Mouse (Mus musculus) forelimb bud, embryonic 11.5 days (tissue): ENCODE measurements around the gene Itga9.

Experiments used
- DNase-seq: peaks from one replicate; pipeline ENCODE4 v3.0.0-alpha.2; 2012; ENCODE audit warnings: low read depth, low spot score

Gene Itga9

GRCm38 (mm10) chr9:118651939-118652338 lies 45.4 kb downstream of the Itga9 start:
- no peak for DNase-seq

GRCm38 (mm10) chr9:118653436-118653835 lies 46.9 kb downstream of the Itga9 start:
- no peak for DNase-seq

GRCm38 (mm10) chr9:118654969-118655368 lies 48.5 kb downstream of the Itga9 start:
- DNase-seq, result no peak

GRCm38 (mm10) chr9:118655726-118656125 lies 49.2 kb downstream of the Itga9 start:
- DNase-seq, result no peak

DNA sequence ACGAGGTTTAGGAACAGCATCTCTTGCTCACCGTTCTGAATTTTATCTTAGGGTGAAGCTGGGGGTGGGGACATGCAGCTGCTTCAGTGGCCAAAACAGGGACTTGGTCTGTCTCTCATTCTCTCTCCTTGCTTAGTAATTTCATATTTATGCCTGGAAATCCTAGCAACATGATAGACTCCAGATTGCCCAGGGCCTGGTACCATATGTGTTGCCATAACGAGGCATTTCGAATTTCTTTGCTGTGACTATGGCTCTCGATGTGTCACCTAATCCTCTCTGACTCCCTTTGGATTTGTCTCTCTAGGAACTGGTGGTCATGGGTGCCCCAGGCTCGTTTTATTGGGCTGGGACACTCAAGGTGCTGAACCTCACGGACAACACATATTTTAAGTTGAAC lies 51.7 kb downstream of the Itga9 start:
- DNase-seq, result no peak

DNA sequence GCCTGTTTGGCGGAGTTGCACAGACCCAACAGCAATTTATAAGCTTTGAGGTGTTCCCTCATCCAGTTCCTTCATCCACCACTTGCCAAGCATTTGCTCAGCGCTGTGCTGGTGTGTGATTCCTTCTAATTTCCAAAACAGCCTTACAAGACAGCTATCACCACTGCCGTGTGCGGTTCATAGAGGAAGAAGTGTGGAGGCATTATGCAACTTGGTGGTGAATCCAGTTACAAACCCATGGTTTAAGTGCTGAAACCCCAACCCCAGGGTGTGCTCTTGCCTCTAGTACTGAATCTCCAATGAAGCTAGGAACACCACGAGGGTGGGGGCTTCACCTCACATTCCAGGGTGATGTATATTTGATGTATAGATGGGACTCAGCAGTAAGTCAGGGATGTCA lies 53.3 kb downstream of the Itga9 start:
- no peak for DNase-seq

DNA sequence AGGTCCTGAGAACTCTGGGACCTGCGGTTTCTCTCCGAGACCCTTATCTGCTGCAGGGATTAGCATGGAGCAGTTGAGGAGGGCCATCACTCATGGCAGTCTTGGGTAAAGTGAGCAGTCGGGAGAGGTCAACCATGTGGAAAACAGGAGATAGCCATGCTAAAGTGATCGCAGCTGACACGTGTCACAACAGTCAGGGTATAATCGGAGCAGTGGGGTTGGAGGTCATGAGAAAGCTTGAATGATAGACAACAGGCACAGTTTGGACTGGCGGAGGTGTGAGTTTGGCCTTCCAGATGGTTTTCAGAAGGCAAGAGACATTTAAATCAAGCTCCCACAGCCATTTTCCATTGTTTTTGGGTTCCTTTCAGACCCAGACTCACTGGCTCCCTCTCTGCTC lies 53.8 kb downstream of the Itga9 start:
- no peak for DNase-seq

DNA sequence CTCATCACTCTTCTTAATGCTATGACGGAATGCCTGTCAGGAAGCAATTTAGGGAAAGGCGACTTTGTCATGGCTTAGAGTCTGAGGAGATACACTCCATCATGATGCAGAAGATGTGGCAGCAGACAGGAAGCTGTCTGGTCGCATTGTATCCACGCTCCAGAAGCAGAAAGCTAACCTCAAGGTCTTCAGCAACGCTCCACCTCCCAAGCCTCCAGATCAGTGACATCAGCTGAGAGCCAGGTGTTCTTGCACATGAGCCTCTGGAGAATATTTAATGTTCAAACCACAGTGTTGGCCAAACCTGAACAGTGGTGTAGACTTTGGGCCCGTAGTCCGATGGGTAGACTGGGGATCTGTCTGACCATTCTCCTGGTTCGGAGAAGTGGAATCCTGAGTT lies 55.5 kb downstream of the Itga9 start:
- no peak for DNase-seq

DNA sequence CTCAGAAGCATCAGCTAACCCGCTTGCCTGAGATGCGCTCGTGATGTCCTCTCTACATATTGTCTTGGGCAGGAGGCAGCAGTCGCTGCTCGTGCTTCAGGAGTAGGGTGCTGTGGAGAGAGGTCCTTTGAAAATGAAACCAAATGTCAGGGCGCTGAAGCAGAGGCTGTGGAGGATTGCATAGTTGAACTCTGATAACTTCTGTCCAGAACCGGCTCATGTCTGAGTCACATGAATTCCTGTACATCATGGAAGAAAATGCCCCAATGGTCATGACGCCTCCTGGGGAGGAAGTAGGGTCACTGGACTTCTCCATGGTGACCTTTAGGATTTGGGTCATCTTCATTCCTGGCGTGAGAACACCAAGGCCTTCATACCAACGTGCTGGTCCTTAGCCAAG lies 56.0 kb downstream of the Itga9 start:
- DNase-seq, result no peak

GRCm38 (mm10) chr9:118663938-118664337 lies 57.4 kb downstream of the Itga9 start:
- DNase-seq, result no peak

- DNase-seq, result no peak
Measured at GRCm38 (mm10) chr9:118666069-118666468, 59.6 kb downstream of the Itga9 start.

DNA sequence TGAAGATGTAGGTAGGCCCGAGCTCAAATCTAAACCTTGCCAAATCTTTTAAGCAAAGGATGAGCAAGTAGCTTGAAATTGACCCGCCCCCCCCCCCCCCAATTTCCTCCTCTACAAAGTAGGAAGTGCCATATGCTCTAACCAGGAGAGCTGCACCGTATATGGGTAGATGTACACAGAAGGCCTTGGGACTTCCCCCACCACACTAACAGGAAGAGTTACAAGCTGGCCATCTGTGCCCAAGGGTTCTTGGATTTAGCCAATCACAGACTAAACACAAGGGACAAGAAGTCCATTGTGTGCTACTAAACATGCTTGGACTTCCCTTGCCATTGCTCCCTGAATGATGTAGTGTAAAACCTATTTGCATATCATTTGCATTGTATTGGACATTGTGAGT lies 63.2 kb downstream of the Itga9 start:
- DNase-seq, result no peak

DNA sequence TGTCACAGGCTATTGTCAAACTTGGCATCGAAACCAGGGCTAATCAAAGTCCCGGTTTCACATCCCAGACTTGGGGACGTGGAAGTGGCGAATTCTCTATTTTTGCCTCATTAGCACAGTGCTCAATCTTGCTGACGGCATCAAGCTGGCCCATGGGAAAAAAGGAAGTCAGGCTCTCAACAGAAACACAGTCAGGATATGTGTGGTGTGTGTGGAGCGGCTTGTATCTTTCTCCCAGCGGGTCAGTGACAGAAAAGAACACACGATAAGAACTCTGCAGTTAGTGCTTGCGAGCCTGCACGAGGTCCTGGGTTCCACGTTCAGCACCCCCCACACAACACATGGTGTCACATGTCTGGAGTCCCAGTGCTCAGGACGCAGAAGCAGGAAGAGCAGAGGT lies 67.8 kb downstream of the Itga9 start:
- DNase-seq, result no peak

- no peak for DNase-seq
Measured at GRCm38 (mm10) chr9:118674761-118675160, 68.3 kb downstream of the Itga9 start.

GRCm38 (mm10) chr9:118675573-118676170 lies 69.2 kb downstream of the Itga9 start:
- no peak for DNase-seq

- no peak for DNase-seq
Measured at GRCm38 (mm10) chr9:118676692-118677091, 70.2 kb downstream of the Itga9 start.

GRCm38 (mm10) chr9:118677349-118677748 lies 70.9 kb downstream of the Itga9 start:
- DNase-seq, result no peak

DNA sequence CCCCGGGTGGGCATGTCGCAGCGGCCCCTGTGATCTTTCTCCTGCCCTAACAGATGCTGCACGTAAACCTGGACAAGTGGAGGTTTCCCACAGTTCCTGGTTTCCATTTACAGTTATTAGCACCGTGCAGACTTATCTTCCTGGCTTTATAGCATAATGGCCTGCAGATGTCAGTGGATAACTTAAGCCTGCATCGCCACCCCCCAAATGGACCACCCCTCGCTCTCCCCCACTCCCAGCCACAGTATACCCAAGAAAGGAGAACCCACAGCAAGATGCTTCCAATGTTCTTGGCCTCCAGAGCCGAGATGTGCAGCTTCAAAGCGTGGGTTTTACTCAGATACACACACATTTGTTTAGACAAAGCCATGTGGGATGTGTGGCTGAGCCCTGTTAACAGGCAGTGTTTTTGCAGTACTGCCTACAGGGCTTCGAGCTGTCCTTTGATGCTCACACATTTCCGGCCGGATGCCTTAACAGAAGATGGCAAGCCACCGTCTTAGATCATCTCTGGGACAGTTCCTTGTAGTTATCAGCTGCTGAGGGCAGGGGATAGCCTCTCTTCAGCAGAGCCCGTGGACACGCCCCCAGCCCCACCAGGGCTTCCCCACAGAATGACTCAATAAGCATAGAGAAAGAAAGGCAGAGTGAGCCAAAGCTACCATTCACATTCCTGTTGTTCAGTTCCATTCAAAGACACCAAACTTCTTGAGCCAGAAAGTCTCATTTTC lies 71.7 kb downstream of the Itga9 start:
- peak; percentile 71 for DNase-seq

DNA sequence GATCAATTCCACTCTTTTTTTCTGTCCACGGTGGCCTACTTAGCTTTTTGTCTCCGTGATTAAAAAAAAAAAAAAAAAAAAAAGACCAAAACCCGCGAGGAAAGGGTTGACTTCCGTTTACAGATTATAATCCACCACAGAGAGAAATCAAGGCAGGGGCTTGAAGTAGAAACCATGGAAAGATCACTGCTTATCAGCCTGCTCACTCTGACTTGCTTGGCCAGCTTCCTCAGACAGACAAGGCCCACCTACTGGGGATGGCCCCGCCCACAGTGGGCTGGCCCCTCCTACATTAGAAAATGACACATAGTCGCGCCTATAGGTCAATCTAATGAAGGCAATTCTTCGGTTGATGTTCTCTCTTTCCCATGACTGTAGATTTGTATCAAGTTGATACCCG lies 72.3 kb downstream of the Itga9 start:
- DNase-seq, result no peak

DNA sequence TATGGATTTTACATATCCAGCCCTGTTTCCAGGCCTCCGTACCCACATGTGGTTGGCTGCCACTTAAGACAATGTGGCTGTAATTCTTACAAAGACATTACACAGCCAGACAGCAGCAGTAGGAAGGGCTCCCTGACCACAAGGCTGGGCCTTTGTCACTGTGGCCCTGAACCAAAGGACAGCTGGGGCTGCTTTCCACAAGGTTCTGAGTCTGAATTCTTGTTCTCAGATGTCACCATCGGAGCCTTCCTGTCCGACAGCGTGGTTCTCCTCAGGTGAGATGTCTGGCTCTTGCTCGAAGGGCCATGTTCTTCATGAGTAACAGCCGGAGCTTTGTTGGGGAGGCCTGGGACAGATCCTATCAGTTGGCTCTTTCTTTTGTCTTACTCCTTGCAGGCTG lies 75.0 kb downstream of the Itga9 start:
- no peak for DNase-seq

DNA sequence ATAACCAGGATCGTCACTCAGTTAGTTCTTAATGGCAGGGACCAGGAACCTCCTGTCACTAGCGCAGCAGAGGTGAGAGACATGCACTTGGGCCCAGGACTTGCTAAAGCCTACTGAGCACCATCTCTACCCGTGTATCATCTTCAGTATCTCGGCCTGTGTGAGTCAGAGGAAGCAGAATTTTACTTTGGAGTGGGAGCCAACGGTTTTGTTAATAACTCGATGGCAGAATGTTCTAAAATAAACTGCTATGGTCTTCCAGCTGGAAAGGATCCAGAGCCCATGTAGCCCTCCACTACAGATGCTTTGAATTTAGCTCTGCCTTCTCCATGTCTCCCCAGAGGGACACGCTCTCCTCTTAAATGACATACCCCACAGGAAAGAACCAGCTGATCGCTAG lies 75.7 kb downstream of the Itga9 start:
- DNase-seq, result no peak

GRCm38 (mm10) chr9:118683507-118683906 lies 77.0 kb downstream of the Itga9 start:
- no peak for DNase-seq

GRCm38 (mm10) chr9:118684343-118684742 lies 77.9 kb downstream of the Itga9 start:
- DNase-seq, result no peak
